Mouse (Mus musculus) brain, embryonic 18.5 days (tissue): ENCODE results near the gene Mthfd2l.

ENCODE experiments used
- DNase-seq: peaks from one replicate; pipeline ENCODE4 v3.0.0-alpha.2; 2012; ENCODE audit warnings: low read depth, low spot score

Gene Mthfd2l

DNA sequence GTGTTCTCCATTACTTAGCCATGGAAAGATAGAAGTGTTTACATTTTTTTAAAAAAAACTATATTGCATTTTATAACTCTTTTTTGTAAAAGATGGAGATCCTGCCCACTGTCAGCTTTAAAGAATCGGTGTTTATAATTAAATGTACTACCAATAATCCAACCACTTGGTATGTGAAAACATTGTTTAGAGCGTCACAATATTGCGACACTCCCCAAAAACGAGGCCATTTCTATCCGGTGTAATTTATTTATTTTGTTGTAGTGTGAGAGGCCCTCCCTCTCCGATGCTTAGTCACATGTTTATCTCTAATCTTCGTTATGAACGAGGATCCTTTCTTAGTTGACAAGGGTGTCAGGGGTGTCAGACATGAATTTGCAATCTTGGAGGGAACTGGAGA, 117.5 kb downstream of the Mthfd2l start:
- no peak for DNase-seq
